Mouse (Mus musculus): ENCODE results near the gene Grtp1. TPM values are rescaled to one million over a fixed set of nuclear protein-coding genes. Genes with fewer than 3 reads are reported as not detected.

Grtp1 gene
- polyA plus RNA-seq, 1 experiment, result 2.0 TPM

- Histone ChIP-seq H3K4me1 (ENCODE audit: control insufficient read depth, insufficient read depth, low read length) (peaks cover 65% of the 10 kb centered on the region), H3K27ac (ENCODE audit: insufficient read depth, low read depth, low read length) (peak overlapping the region; percentile 90), H3K4me3 (ENCODE audit: insufficient read depth, low read length) (peak overlapping the region; percentile 99)
- no peak for TF ChIP-seq POLR2A (IDR thresholded peaks at IDR 0.05; ENCODE audit: borderline replicate concordance, low read depth, low read length)
- TF ChIP-seq CTCF (IDR thresholded peaks at IDR 0.05; ENCODE audit: low read depth, low read length), result no peak
Measured at GRCm38 (mm10) chr8:13160691-13161090, 39.7 kb downstream of the Grtp1 start.

- peak overlapping the region; percentile 90 for H3K27ac ChIP-seq (ENCODE audit: insufficient read depth, low read depth, low read length)
- no peak for TF ChIP-seq POLR2A (IDR thresholded peaks at IDR 0.05; ENCODE audit: borderline replicate concordance, low read depth, low read length)
- TF ChIP-seq CTCF (IDR thresholded peaks at IDR 0.05; ENCODE audit: low read depth, low read length), result no peak
- peak overlapping the region; percentile 99 for H3K4me3 ChIP-seq (ENCODE audit: insufficient read depth, low read length)
- H3K4me1 ChIP-seq (ENCODE audit: control insufficient read depth, insufficient read depth, low read length), result peaks cover 65% of the 10 kb centered on the region
Measured at GRCm38 (mm10) chr8:13159377-13159881, 41.0 kb downstream of the Grtp1 start.

GRCm38 (mm10) chr8:13158718-13159376 lies 41.6 kb downstream of the Grtp1 start, which contains the start of gene Lamp1:
Lamp1 (plus strand) TSS chr8:13159161.
- peaks cover 65% of the 10 kb centered on the region for H3K4me1 ChIP-seq (ENCODE audit: control insufficient read depth, insufficient read depth, low read length)
- H3K27ac ChIP-seq (ENCODE audit: insufficient read depth, low read depth, low read length), result peak within 1 kb of the TSS; percentile 100
- peak within 1 kb of the TSS; percentile 99 for H3K4me3 ChIP-seq (ENCODE audit: insufficient read depth, low read length)
- no peak for TF ChIP-seq CTCF (IDR thresholded peaks at IDR 0.05; ENCODE audit: low read depth, low read length)
- TF ChIP-seq POLR2A (IDR thresholded peaks at IDR 0.05; ENCODE audit: borderline replicate concordance, low read depth, low read length), result no peak

DNA sequence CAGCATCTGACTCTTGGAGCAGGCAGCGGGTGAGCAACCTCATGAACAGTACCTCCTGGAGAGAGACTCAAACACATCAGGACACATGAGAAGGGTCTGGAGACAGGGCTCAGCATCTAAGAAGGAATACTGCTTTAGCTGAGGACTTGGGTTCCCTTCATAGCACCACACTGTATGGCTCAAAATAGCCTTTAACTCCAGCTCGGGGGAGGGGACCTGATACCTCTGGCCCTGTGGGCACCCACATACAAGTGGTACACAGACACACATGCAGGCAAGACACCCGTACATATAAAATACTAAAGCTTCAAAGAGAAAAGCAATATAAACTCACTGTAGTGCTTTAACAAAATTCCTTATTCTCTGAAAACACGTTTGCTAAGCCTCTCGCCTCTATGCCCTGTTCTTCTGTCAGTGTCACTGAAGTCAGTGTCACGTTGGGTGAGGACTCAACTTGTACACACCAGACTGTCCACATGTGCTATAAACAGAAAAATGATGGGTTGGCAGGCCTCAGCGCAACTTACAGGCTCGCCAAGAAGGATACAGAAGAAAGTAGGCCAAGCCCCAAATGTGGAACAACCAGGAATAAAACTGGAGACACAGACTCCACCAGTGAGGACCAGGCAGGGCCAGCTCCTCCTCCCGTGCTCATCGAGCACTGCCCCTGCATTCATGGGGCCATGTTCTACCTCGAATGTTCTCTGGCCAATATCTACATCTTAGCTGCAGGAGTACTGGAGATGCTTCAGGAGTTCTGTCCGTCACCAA lies 43.9 kb downstream of the Grtp1 start:
- no peak for TF ChIP-seq CTCF (IDR thresholded peaks at IDR 0.05; ENCODE audit: low read depth, low read length)
- no peak for TF ChIP-seq POLR2A (IDR thresholded peaks at IDR 0.05; ENCODE audit: borderline replicate concordance, low read depth, low read length)
- H3K4me1 ChIP-seq (ENCODE audit: control insufficient read depth, insufficient read depth, low read length), result peaks cover 57% of the 10 kb centered on the region
- H3K4me3 ChIP-seq (ENCODE audit: insufficient read depth, low read length), result no peak overlapping the region
- peak overlapping the region; percentile 100 for H3K27ac ChIP-seq (ENCODE audit: insufficient read depth, low read depth, low read length)

DNA sequence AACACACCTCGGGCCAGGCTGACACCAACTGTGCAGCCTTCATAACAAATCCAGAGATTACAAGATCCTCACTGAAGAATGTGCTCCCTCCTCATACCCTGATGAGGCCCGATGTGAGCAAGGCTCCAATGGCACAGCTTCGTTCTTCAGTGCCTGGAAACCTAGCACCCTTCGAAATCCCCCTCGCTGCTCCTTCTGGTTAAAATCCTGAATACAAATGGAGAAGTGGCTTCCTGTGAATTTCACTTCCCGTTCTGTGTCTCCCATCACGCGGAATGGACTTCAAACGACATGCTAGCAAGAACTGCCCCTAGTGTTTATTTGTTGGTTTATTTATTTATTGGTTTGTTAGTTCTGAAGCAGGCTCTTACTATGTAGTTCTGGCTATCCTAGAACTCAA lies 45.1 kb downstream of the Grtp1 start:
- peaks cover 52% of the 10 kb centered on the region for H3K4me1 ChIP-seq (ENCODE audit: control insufficient read depth, insufficient read depth, low read length)
- peak overlapping the region; percentile 52 for H3K4me3 ChIP-seq (ENCODE audit: insufficient read depth, low read length)
- peak overlapping the region; percentile 100 for H3K27ac ChIP-seq (ENCODE audit: insufficient read depth, low read depth, low read length)
- TF ChIP-seq POLR2A (IDR thresholded peaks at IDR 0.05; ENCODE audit: borderline replicate concordance, low read depth, low read length) (no peak), CTCF (IDR thresholded peaks at IDR 0.05; ENCODE audit: low read depth, low read length) (no peak)

GRCm38 (mm10) chr8:13154099-13154498 lies 46.3 kb downstream of the Grtp1 start:
- Histone ChIP-seq H3K4me3 (ENCODE audit: insufficient read depth, low read length) (no peak overlapping the region), H3K27ac (ENCODE audit: insufficient read depth, low read depth, low read length) (peak overlapping the region; percentile 100), H3K4me1 (ENCODE audit: control insufficient read depth, insufficient read depth, low read length) (peaks cover 52% of the 10 kb centered on the region)
- TF ChIP-seq POLR2A (IDR thresholded peaks at IDR 0.05; ENCODE audit: borderline replicate concordance, low read depth, low read length) (no peak), CTCF (IDR thresholded peaks at IDR 0.05; ENCODE audit: low read depth, low read length) (no peak)

DNA sequence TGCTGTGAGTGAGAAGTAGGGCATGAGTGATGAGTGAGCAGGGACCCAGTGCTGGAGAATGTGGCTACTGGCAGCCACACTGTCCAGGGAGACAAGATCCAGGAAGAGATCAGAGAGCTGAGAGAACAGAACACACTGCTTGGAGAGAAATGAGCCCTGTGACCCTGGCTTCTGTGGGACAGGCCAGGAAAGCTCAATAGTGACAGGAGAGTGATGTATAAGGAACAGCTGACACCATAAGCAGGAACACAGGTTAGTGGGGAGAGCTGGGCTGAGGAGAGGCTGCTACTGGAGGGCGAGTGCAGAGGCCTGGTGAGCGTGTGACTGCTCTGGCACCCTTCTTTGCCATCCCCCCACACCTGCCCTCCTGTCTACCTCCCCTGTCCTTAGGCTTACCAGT lies 49.5 kb downstream of the Grtp1 start:
- H3K4me3 ChIP-seq (ENCODE audit: insufficient read depth, low read length), result no peak overlapping the region
- H3K4me1 ChIP-seq (ENCODE audit: control insufficient read depth, insufficient read depth, low read length), result peaks cover 24% of the 10 kb centered on the region
- H3K27ac ChIP-seq (ENCODE audit: insufficient read depth, low read depth, low read length), result no peak overlapping the region
- TF ChIP-seq POLR2A (IDR thresholded peaks at IDR 0.05; ENCODE audit: borderline replicate concordance, low read depth, low read length) (no peak), CTCF (IDR thresholded peaks at IDR 0.05; ENCODE audit: low read depth, low read length) (no peak)

GRCm38 (mm10) chr8:13149866-13150265 lies 50.6 kb downstream of the Grtp1 start:
- TF ChIP-seq POLR2A (IDR thresholded peaks at IDR 0.05; ENCODE audit: borderline replicate concordance, low read depth, low read length) (no peak), CTCF (IDR thresholded peaks at IDR 0.05; ENCODE audit: low read depth, low read length) (no peak)
- Histone ChIP-seq H3K4me3 (ENCODE audit: insufficient read depth, low read length) (no peak overlapping the region), H3K27ac (ENCODE audit: insufficient read depth, low read depth, low read length) (no peak overlapping the region), H3K4me1 (ENCODE audit: control insufficient read depth, insufficient read depth, low read length) (peaks cover 18% of the 10 kb centered on the region)

- Histone ChIP-seq H3K27ac (ENCODE audit: insufficient read depth, low read depth, low read length) (no peak overlapping the region), H3K4me1 (ENCODE audit: control insufficient read depth, insufficient read depth, low read length) (peaks cover 12% of the 10 kb centered on the region), H3K4me3 (ENCODE audit: insufficient read depth, low read length) (no peak overlapping the region)
- TF ChIP-seq POLR2A (IDR thresholded peaks at IDR 0.05; ENCODE audit: borderline replicate concordance, low read depth, low read length) (no peak), CTCF (IDR thresholded peaks at IDR 0.05; ENCODE audit: low read depth, low read length) (no peak)
Measured at GRCm38 (mm10) chr8:13149287-13149686, 51.1 kb downstream of the Grtp1 start.

GRCm38 (mm10) chr8:13148476-13148875 lies 51.9 kb downstream of the Grtp1 start:
- Histone ChIP-seq H3K27ac (ENCODE audit: insufficient read depth, low read depth, low read length) (no peak overlapping the region), H3K4me1 (ENCODE audit: control insufficient read depth, insufficient read depth, low read length) (peaks cover 4% of the 10 kb centered on the region), H3K4me3 (ENCODE audit: insufficient read depth, low read length) (no peak overlapping the region)
- TF ChIP-seq CTCF (IDR thresholded peaks at IDR 0.05; ENCODE audit: low read depth, low read length) (no peak), POLR2A (IDR thresholded peaks at IDR 0.05; ENCODE audit: borderline replicate concordance, low read depth, low read length) (no peak)

Data from bone marrow macrophage, adult 2 months (primary cell).